Mouse (Mus musculus) heart, postnatal 0 days (tissue): ENCODE results near the gene Wdr60. TPM values are rescaled to one million over a fixed set of nuclear protein-coding genes. Genes with fewer than 3 reads are reported as not detected.
A peak's percentile ranks its signal among the peaks of the same experiment; 100 is the strongest.

Source experiments
- ATAC-seq: fragments of 200-750 bp; cut with Nextera tagmentation; 2 replicates; pipeline ENCODE4 v1.8.0; 2017; ENCODE audit warnings: low read depth, moderate number of reproducible peaks, moderate library complexity; ENCODE audit not compliant: insufficient read depth
- DNase-seq: peaks from one replicate; pipeline ENCODE4 v3.0.0-alpha.2; 2016; ENCODE audit warnings: low spot score
- H3K27ac ChIP-seq: fragments of 300-500 bp; sonication (generic); 2 replicates; pipeline ENCODE4 v1.5.1; 2014; ENCODE audit warnings: low read depth, mild to moderate bottlenecking
- H3K27me3 ChIP-seq: fragments of 300-500 bp; sonication (generic); 2 replicates; pipeline ENCODE4 v1.6.1; 2014; ENCODE audit warnings: low read length, mixed read lengths; ENCODE audit not compliant: control insufficient read depth, insufficient read depth
- H3K36me3 ChIP-seq: fragments of 300-500 bp; sonication (generic); replicated peaks from 2 replicates; pipeline ENCODE4 v1.6.1; 2014; ENCODE audit warnings: low read length, mixed read lengths; ENCODE audit not compliant: control insufficient read depth, insufficient read depth
- H3K4me1 ChIP-seq: fragments of 300-500 bp; sonication (generic); 2 replicates; pipeline ENCODE4 v1.6.1; 2014; ENCODE audit warnings: antibody characterized with exemption; ENCODE audit not compliant: control insufficient read depth, insufficient read depth
- H3K4me2 ChIP-seq: fragments of 300-500 bp; sonication (generic); 2 replicates; pipeline ENCODE4 v1.6.1; 2014; ENCODE audit warnings: low read depth, mild to moderate bottlenecking, low read length, moderate library complexity
- H3K4me3 ChIP-seq: fragments of 300-500 bp; sonication (generic); 2 replicates; pipeline ENCODE4 v1.5.1; 2014; ENCODE audit warnings: low read depth, low read length
- H3K9ac ChIP-seq: fragments of 300-500 bp; sonication (generic); replicated peaks from 2 replicates; pipeline ENCODE4 v1.6.1; 2014; ENCODE audit warnings: low read depth, low read length, mixed read lengths
- H3K9me3 ChIP-seq: fragments of 300-500 bp; sonication (generic); replicated peaks from 2 replicates; pipeline ENCODE4 v1.6.1; 2016; ENCODE audit warnings: low read length; ENCODE audit not compliant: control insufficient read depth
- CTCF ChIP-seq: IDR thresholded peaks from 2 replicates; pipeline ENCODE4 v1.5.1; 2016; ENCODE audit warnings: antibody characterized with exemption, control low read depth, low read depth
- EP300 ChIP-seq: IDR thresholded peaks from 2 replicates; pipeline ENCODE4 v1.6.1; 2016; ENCODE audit warnings: antibody characterized with exemption, low read depth
- WGBS: fragments of 180-500 bp; shearing (Covaris S2); extraction: QIAGEN DNeasy Blood & Tissue Kit; methylation state at CpG from one replicate; pipeline ENCODE4 v1.1.7; 2014; 5-methylcytosine and 5-hydroxymethylcytosine counted together
- polyA plus RNA-seq: library from polyadenylated mRNA; unstranded; fragments of >200 nt; fragmentation: Nextera tagmentation; extraction: Ambion mirVana; gene quantifications from 2 replicates; pipeline ENCODE4 v1.2.1, GENCODE M21; 2015
- total RNA-seq: library from RNA; depleted of rRNA; stranded (reverse); fragments of >200 nt; gene quantifications from 2 replicates; pipeline ENCODE4 v1.2.3, GENCODE M21; 2014; ENCODE audit warnings: low replicate concordance

Wdr60 gene
- total and polyA plus RNA-seq, 2 experiments from 2014 or later, result 3.1 TPM; not detected in 1

- Histone ChIP-seq H3K27me3 (0 out of 2 replicates have a peak, but pooled peaks cover 2% of the 10 kb centered on the region), H3K4me3 (peak within 1 kb of the TSS; percentile 72), H3K27ac (peak within 1 kb of the TSS; percentile 96), H3K4me2 (peak within 1 kb of the TSS; percentile 83), H3K9ac (peak within 1 kb of the TSS; percentile 76), H3K36me3 (no peaks in the 10 kb centered on the region), H3K9me3 (no peaks in the 10 kb centered on the region), H3K4me1 (peaks cover 3% of the 10 kb centered on the region; the same call in 1 of the 2 replicates)
- ATAC-seq (peak; percentile 95), DNase-seq (peak; percentile 98)
- TF ChIP-seq EP300, result peak; percentile 81; the same call in 1 of the 2 replicates
- peak; percentile 44 for TF ChIP-seq CTCF
- 0% methylated on average over 56 of the region's 68 CpGs for WGBS
Measured at GRCm38 (mm10) chr12:116280653-116281364, 18.0 kb upstream of the Wdr60 start, which contains the start of gene Esyt2. Gene Esyt2 (plus strand): TSS chr12:116281196.

DNA sequence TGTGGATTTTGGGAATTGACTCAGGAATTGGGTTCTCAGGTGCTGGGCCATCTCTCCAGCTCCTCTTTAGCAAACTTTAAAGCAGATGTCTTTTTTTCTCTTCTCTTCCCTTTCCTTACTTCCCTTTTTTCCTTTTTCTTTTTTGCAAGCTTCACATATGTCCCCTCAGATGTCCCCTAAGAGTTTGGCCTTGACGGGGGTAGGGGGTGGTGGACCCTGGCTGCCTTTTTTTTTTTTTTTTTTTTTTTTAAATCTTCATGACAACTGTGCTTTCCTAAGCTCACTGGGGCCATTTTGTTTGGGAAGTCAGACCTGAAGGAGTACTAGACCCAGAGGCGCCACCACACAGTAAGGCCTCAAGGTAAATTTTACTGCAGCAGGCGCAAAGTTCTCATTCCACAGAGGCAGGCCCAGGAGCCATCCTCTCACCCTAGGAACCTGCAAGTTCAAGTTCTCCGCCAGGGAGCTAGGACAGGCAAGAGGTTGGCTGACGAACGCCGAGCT, 17.4 kb upstream of the Wdr60 start:
- Histone ChIP-seq H3K4me3 (peak overlapping the region; percentile 72), H3K4me1 (peaks cover 3% of the 10 kb centered on the region; the same call in 1 of the 2 replicates), H3K4me2 (peak overlapping the region; percentile 83), H3K36me3 (no peaks in the 10 kb centered on the region), H3K9me3 (no peaks in the 10 kb centered on the region), H3K27me3 (0 out of 2 replicates have a peak, but pooled peaks cover 2% of the 10 kb centered on the region), H3K9ac (peak overlapping the region; percentile 67), H3K27ac (peak overlapping the region; percentile 96)
- 2% methylated on average over 7 of the region's 7 CpGs for WGBS
- DNase-seq, result peak; percentile 11
- no peak for TF ChIP-seq CTCF
- TF ChIP-seq EP300, result no peak
- 0 out of 2 replicates have a peak, but pooled peaks have one; percentile 0 for ATAC-seq

DNA sequence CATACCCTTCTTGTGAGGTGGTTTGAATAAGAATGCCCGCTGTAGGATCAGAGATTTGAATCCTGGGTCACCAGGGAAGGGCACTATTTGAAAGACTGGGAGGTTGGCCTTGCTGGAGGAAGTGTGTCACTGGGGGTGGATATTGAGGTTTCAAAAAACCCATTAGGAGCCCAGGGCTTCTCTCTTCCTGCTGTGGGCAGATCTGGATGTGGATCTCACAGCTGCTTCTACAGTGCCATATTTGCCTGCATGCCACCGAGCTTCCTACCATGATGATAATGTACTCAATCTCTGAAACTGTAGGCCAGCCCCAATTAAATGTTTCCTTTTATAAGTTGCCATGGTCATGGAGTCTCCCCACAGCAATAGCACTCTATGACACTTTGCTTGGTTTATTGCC, 16.4 kb upstream of the Wdr60 start:
- H3K4me2 ChIP-seq, result no peak overlapping the region
- ATAC-seq (no peak), DNase-seq (no peak)
- TF ChIP-seq EP300 (no peak), CTCF (no peak)
- WGBS, result 92% methylated on average over 2 of the region's 2 CpGs
- H3K36me3 ChIP-seq, result no peaks in the 10 kb centered on the region
- H3K27me3 ChIP-seq, result 0 out of 2 replicates have a peak, but pooled peaks cover 2% of the 10 kb centered on the region
- no peaks in the 10 kb centered on the region for H3K9me3 ChIP-seq
- H3K4me1 ChIP-seq, result peaks cover 3% of the 10 kb centered on the region; the same call in 1 of the 2 replicates
- H3K9ac ChIP-seq, result no peak overlapping the region
- H3K4me3 ChIP-seq, result no peak overlapping the region
- no peak overlapping the region for H3K27ac ChIP-seq

DNA sequence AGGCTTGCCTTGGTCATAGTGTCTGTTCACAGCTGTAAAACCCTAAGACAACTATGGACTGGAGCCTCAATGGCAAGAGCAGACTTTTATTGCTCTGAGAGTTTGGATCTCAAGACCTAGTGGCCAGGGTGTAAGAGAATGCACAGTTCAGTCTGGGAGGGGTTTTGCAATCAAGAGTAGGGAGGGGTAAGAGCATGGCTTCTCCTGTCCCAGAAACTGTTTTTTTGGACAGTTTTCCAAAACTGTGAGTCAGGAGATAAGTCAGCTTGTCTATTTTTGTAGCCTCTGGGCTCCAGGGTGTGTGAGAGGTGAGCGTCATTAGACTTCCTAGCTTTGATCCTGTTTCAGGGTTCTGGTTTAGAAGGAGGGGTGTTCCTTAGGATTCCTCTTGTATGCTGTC, 15.7 kb upstream of the Wdr60 start:
- Histone ChIP-seq H3K9me3 (no peaks in the 10 kb centered on the region), H3K36me3 (no peaks in the 10 kb centered on the region), H3K4me3 (no peak overlapping the region), H3K27me3 (0 out of 2 replicates have a peak, but pooled peaks cover 2% of the 10 kb centered on the region), H3K27ac (no peak overlapping the region), H3K9ac (no peak overlapping the region), H3K4me2 (no peak overlapping the region), H3K4me1 (peaks cover 2% of the 10 kb centered on the region; the same call in 1 of the 2 replicates)
- DNase-seq (no peak), ATAC-seq (no peak)
- WGBS, result 80% methylated on average over 1 of the region's 1 CpGs
- TF ChIP-seq EP300 (no peak), CTCF (no peak)

- 43% methylated on average over 2 of the region's 2 CpGs for WGBS
- no peak for DNase-seq
- no peaks in the 10 kb centered on the region for H3K36me3 ChIP-seq
- no peaks in the 10 kb centered on the region for H3K9me3 ChIP-seq
- no peak for ATAC-seq
- no peak for TF ChIP-seq EP300
- no peak for TF ChIP-seq CTCF
- H3K4me3 ChIP-seq, result no peak overlapping the region
- no peak overlapping the region for H3K4me2 ChIP-seq
- H3K27ac ChIP-seq, result no peak overlapping the region
- H3K4me1 ChIP-seq, result no peaks in the 10 kb centered on the region
- H3K9ac ChIP-seq, result no peak overlapping the region
- H3K27me3 ChIP-seq, result peaks cover 10% of the 10 kb centered on the region; the same call in 1 of the 2 replicates
Measured at GRCm38 (mm10) chr12:116276961-116277360, 14.1 kb upstream of the Wdr60 start.
